Mouse (Mus musculus): ENCODE measurements around the gene Necab3. TPM values are rescaled to one million over a fixed set of nuclear protein-coding genes. Genes with fewer than 3 reads are reported as not detected.

Gene Necab3
- total RNA-seq, 1 experiment, result 5.8 TPM

DNA sequence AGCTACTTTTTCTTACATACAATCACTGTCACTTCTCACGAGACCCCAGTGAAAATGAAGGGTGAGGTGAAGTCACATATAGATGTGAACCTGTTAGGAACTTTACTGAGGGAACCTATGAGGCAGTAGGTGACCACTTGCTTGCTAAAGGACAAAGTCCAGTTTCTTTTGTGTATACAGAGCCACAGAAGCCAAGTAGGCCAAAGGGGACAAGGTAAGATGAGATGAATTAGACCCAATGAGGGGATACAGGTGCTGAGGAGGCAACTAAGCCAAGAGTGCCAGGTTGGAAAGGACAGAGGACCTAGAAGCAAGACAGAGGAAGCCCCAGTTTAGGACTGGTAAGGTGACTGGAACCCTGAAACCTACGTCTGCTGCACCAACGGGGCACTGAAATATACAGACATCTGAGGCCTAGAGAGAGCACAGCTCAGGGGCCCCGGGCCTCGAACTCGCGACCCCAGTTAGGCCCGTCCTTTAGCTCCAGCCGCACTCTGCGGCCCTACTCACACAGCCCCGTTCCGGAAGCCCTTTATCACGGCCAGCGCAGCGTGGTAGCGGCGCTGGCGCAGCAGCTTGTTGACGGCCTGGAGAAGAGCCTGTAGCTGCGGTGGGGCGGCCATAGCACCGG is 44.4 kb upstream of the Necab3 start:
- Histone ChIP-seq H3K36me3 (ENCODE audit: control insufficient read depth, insufficient read depth, low read length, poor library complexity, severe bottlenecking) (no peaks in the 10 kb centered on the region), H3K4me1 (ENCODE audit: control insufficient read depth in 2 of 2, insufficient read depth in 2 of 2, low read length in 2 of 2, poor library complexity in 1 of 2) (0 out of 4 replicates have a peak, but pooled peaks cover 0 to 3% of the 10 kb centered on the region in 2 experiments), H3K9me3 (ENCODE audit: control insufficient read depth, insufficient read depth, low read depth, low read length) (no peaks in the 10 kb centered on the region), H3K4me3 (ENCODE audit: insufficient read depth in 1 of 2, low read depth in 1 of 2, low read length in 2 of 2, poor library complexity in 1 of 2, severe bottlenecking in 1 of 2) (peak overlapping the region; percentile 90 to 93), H3K27ac (ENCODE audit: insufficient read depth, low read depth, low read length, poor library complexity, severe bottlenecking) (no peak overlapping the region), H3K9ac (ENCODE audit: insufficient read depth, low read depth, low read length, poor library complexity, severe bottlenecking) (peak overlapping the region; percentile 85)
- in situ Hi-C loops (cut with MboI; ENCODE audit: low sequenced_read_pairs in 2 of 2, unreplicated experiment in 2 of 2), result no loop called here
- DNase-seq (ENCODE audit: low read depth, low spot score), result no peak
- TF ChIP-seq HCFC1 (IDR thresholded peaks at IDR 0.05; ENCODE audit: borderline replicate concordance, insufficient read depth, low read length) (no peak), MAFK (IDR thresholded peaks at IDR 0.05; ENCODE audit: insufficient read depth, low read depth, low read length) (no peak), CHD2 (IDR thresholded peaks at IDR 0.05; ENCODE audit: low read depth, low read length) (no peak), ZC3H11A (IDR thresholded peaks at IDR 0.05; ENCODE audit: borderline replicate concordance, low read depth, low read length) (no peak)

DNA sequence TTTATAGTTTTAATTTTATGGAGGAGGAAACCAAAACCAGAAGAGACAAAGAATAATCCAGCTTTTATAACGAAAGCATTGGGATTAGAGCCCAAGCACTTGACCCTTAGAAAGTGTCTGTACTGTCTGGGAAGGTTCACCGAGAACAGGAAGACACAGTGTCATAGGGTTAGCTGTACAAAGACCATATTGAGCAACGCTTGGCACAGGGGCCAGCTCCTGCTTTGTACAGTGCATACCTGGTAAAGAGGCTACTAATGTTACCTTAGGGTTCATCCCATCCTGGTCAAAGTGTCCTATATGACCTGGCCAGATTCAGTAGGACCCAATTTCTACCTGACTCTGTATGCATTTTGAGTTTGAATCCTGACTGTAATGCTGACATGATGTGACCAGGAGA is 42.6 kb upstream of the Necab3 start:
- H3K27ac ChIP-seq (ENCODE audit: insufficient read depth, low read depth, low read length, poor library complexity, severe bottlenecking), result no peak overlapping the region
- no peak for TF ChIP-seq MAFK (IDR thresholded peaks at IDR 0.05; ENCODE audit: insufficient read depth, low read depth, low read length)
- TF ChIP-seq CHD2 (IDR thresholded peaks at IDR 0.05; ENCODE audit: low read depth, low read length), result no peak
- no peak for TF ChIP-seq ZNF384 (IDR thresholded peaks at IDR 0.05; ENCODE audit: low read depth, low read length)
- no peak for TF ChIP-seq HCFC1 (IDR thresholded peaks at IDR 0.05; ENCODE audit: borderline replicate concordance, insufficient read depth, low read length)
- no peak for TF ChIP-seq ZC3H11A (IDR thresholded peaks at IDR 0.05; ENCODE audit: borderline replicate concordance, low read depth, low read length)
- H3K4me1 ChIP-seq (ENCODE audit: control insufficient read depth in 2 of 2, insufficient read depth in 2 of 2, low read length in 2 of 2, poor library complexity in 1 of 2), result 0 out of 4 replicates have a peak, but pooled peaks cover 0 to 3% of the 10 kb centered on the region in 2 experiments
- H3K9ac ChIP-seq (ENCODE audit: insufficient read depth, low read depth, low read length, poor library complexity, severe bottlenecking), result no peak overlapping the region
- no peaks in the 10 kb centered on the region for H3K36me3 ChIP-seq (ENCODE audit: control insufficient read depth, insufficient read depth, low read length, poor library complexity, severe bottlenecking)
- DNase-seq (ENCODE audit: low read depth, low spot score), result no peak
- in situ Hi-C loops (cut with MboI; ENCODE audit: low sequenced_read_pairs in 2 of 2, unreplicated experiment in 2 of 2), result no loop called here
- H3K4me3 ChIP-seq (ENCODE audit: insufficient read depth in 1 of 2, low read depth in 1 of 2, low read length in 2 of 2, poor library complexity in 1 of 2, severe bottlenecking in 1 of 2), result no peak overlapping the region
- no peaks in the 10 kb centered on the region for H3K9me3 ChIP-seq (ENCODE audit: control insufficient read depth, insufficient read depth, low read depth, low read length)

DNA sequence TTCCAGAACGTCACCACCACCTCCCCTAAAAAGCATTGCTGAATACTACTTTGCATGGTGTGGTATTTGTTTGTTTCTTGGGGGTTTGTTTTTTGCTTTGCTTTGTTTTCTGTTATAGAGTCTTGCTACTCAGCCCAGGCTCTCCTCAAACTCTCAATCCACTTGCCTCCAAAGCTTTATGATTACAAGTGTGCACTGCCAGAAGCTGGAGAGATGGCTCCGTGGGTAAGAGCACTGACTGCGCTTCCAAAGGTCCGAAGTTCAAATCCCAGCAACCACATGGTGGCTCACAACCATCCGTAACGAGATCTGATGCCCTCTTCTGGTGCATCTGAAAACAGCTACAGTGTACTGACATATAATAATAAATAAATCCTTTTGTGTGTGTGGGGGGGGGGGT is 41.9 kb upstream of the Necab3 start:
- H3K9me3 ChIP-seq (ENCODE audit: control insufficient read depth, insufficient read depth, low read depth, low read length), result no peaks in the 10 kb centered on the region
- no peaks in the 10 kb centered on the region for H3K36me3 ChIP-seq (ENCODE audit: control insufficient read depth, insufficient read depth, low read length, poor library complexity, severe bottlenecking)
- 0 out of 4 replicates have a peak, but pooled peaks cover 0 to 3% of the 10 kb centered on the region in 2 experiments for H3K4me1 ChIP-seq (ENCODE audit: control insufficient read depth in 2 of 2, insufficient read depth in 2 of 2, low read length in 2 of 2, poor library complexity in 1 of 2)
- H3K4me3 ChIP-seq (ENCODE audit: insufficient read depth in 1 of 2, low read depth in 1 of 2, low read length in 2 of 2, poor library complexity in 1 of 2, severe bottlenecking in 1 of 2), result no peak overlapping the region
- H3K27ac ChIP-seq (ENCODE audit: insufficient read depth, low read depth, low read length, poor library complexity, severe bottlenecking), result no peak overlapping the region
- TF ChIP-seq ZC3H11A (IDR thresholded peaks at IDR 0.05; ENCODE audit: borderline replicate concordance, low read depth, low read length) (no peak), HCFC1 (IDR thresholded peaks at IDR 0.05; ENCODE audit: borderline replicate concordance, insufficient read depth, low read length) (no peak), CHD2 (IDR thresholded peaks at IDR 0.05; ENCODE audit: low read depth, low read length) (no peak), MAFK (IDR thresholded peaks at IDR 0.05; ENCODE audit: insufficient read depth, low read depth, low read length) (no peak), ZNF384 (IDR thresholded peaks at IDR 0.05; ENCODE audit: low read depth, low read length) (no peak)
- in situ Hi-C loops (cut with MboI; ENCODE audit: low sequenced_read_pairs in 2 of 2, unreplicated experiment in 2 of 2), result no loop called here
- no peak overlapping the region for H3K9ac ChIP-seq (ENCODE audit: insufficient read depth, low read depth, low read length, poor library complexity, severe bottlenecking)
- no peak for DNase-seq (ENCODE audit: low read depth, low spot score)

- in situ Hi-C loops (cut with MboI; ENCODE audit: low sequenced_read_pairs in 2 of 2, unreplicated experiment in 2 of 2), result no loop called here
Measured at GRCm38 (mm10) chr2:154597399-154597798, 38.7 kb upstream of the Necab3 start.

More at GRCm38 (mm10) chr2:154597399-154597798, 38.7 kb upstream of the Necab3 start:
- Histone ChIP-seq H3K36me3 (ENCODE audit: control insufficient read depth, insufficient read depth, low read length, poor library complexity, severe bottlenecking) (no peaks in the 10 kb centered on the region; the same call in 1 of the 2 replicates), H3K9me3 (ENCODE audit: control insufficient read depth, insufficient read depth, low read depth, low read length) (no peaks in the 10 kb centered on the region), H3K4me3 (ENCODE audit: insufficient read depth in 1 of 2, low read depth in 1 of 2, low read length in 2 of 2, poor library complexity in 1 of 2, severe bottlenecking in 1 of 2) (no peak overlapping the region), H3K4me1 (ENCODE audit: control insufficient read depth in 2 of 2, insufficient read depth in 2 of 2, low read length in 2 of 2, poor library complexity in 1 of 2) (peaks cover 0 to 5% of the 10 kb centered on the region in 2 experiments; a peak in 1 of 4 replicates), H3K9ac (ENCODE audit: insufficient read depth, low read depth, low read length, poor library complexity, severe bottlenecking) (no peak overlapping the region), H3K27ac (ENCODE audit: insufficient read depth, low read depth, low read length, poor library complexity, severe bottlenecking) (no peak overlapping the region)
- DNase-seq (ENCODE audit: low read depth, low spot score), result no peak
- TF ChIP-seq MAFK (IDR thresholded peaks at IDR 0.05; ENCODE audit: insufficient read depth, low read depth, low read length) (no peak), CHD2 (IDR thresholded peaks at IDR 0.05; ENCODE audit: low read depth, low read length) (no peak), ZC3H11A (IDR thresholded peaks at IDR 0.05; ENCODE audit: borderline replicate concordance, low read depth, low read length) (no peak), ZNF384 (IDR thresholded peaks at IDR 0.05; ENCODE audit: low read depth, low read length) (no peak), HCFC1 (IDR thresholded peaks at IDR 0.05; ENCODE audit: borderline replicate concordance, insufficient read depth, low read length) (no peak)
